In the genomic region with DNA sequence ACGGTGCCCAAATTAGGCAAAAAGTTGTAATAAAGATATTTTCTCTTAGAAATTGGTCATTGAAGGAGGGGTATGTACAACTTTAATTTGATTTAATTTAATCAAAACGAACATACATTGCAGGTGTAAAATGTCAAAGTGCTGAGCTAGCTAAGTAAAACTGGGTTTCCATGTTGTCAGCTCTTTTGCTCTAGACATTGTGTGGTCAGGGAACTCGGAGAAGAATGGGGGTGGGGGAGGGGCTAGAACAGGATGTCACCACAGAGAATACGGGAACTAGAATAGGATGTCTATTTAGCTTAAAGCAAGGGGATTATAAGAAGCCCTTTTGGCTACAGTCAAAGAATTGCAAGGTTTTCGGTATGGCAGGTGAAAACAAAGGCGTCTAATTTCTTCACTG, we compare ENCODE assay signal across 17 mouse cellular contexts. TPM values are rescaled to one million over a fixed set of nuclear protein-coding genes. Genes with fewer than 3 reads are reported as not detected.
DNase-seq lines count a peak whose midpoint lies in the region; ATAC-seq and TF ChIP-seq lines count a peak whose summit lies in the region.
"Had no signal": no experiment of that assay in that cellular context is flagged by ENCODE, and none has a peak within 500 bp of the region (broad histone marks: within the 10 kb centered on the region; RNA-seq: fewer than 3 reads in every experiment).

No protein-coding gene starts in this region.

- no peak for TF ChIP-seq CTCF in lung, postnatal 0 days (IDR thresholded peaks at IDR 0.05)
- no peak for TF ChIP-seq CTCF in lung, adult 2 months (IDR thresholded peaks at IDR 0.05; ENCODE audit: insufficient read depth, low read length)

- H3K36me3 ChIP-seq in lung, postnatal 0 days (ENCODE audit: insufficient read depth, low read length) = no peaks in the 10 kb centered on the region
- H3K36me3 ChIP-seq in hindbrain, embryonic 14.5 days (replicated peaks; ENCODE audit: control insufficient read depth, insufficient read depth) = no peaks in the 10 kb centered on the region
- H3K36me3 ChIP-seq: embryonic facial prominence, embryonic 15.5 days; limb, embryonic 12.5 days; stomach, embryonic 15.5 days had no signal

- no peaks in the 10 kb centered on the region for H3K4me1 ChIP-seq in lung, postnatal 0 days (ENCODE audit: insufficient read depth, low read depth, low read length)
- H3K4me1 ChIP-seq in lung, adult 2 months (ENCODE audit: control insufficient read depth, insufficient read depth, low read length) = peaks cover 2% of the 10 kb centered on the region; the same call in 1 of the 2 replicates
- H3K4me1 ChIP-seq in hindbrain, embryonic 14.5 days (replicated peaks; ENCODE audit: control insufficient read depth, insufficient read depth, low read length) = peaks cover 8% of the 10 kb centered on the region
- H3K4me1 ChIP-seq: embryonic facial prominence, embryonic 15.5 days had no signal

- H3K4me2 ChIP-seq in lung, postnatal 0 days (replicated peaks; ENCODE audit: low read depth, low read length) = no peak overlapping the region
- H3K4me2 ChIP-seq in hindbrain, embryonic 14.5 days (replicated peaks) = no peak overlapping the region
- H3K4me2 ChIP-seq: embryonic facial prominence, embryonic 15.5 days; limb, embryonic 12.5 days; stomach, embryonic 15.5 days had no signal

- H3K9ac ChIP-seq in lung, postnatal 0 days (replicated peaks; ENCODE audit: low read depth) = no peak overlapping the region
- no peak overlapping the region for H3K9ac ChIP-seq in hindbrain, embryonic 14.5 days
- H3K9ac ChIP-seq: embryonic facial prominence, embryonic 15.5 days; limb, embryonic 12.5 days; stomach, embryonic 15.5 days had no signal

- no peak overlapping the region for H3K27ac ChIP-seq in lung, postnatal 0 days (ENCODE audit: low read length)
- H3K27ac ChIP-seq in hindbrain, embryonic 14.5 days = peak overlapping the region; percentile 79; the same call in 1 of the 2 replicates
- H3K27ac ChIP-seq: embryonic facial prominence, embryonic 15.5 days; limb, embryonic 12.5 days; macrophage; stomach, embryonic 15.5 days had no signal

- peak; percentile 32 for DNase-seq in embryo, embryonic 10.5 days (ENCODE audit: low spot score)
- DNase-seq in embryo, embryonic 11 days = no peak
- peak; percentile 32 for DNase-seq in lung, postnatal 0 days (ENCODE audit: low spot score)
- no peak for DNase-seq in lung, adult 2 months
- DNase-seq in hindbrain, embryonic 14.5 days (ENCODE audit: low spot score) = no peak
- DNase-seq in telencephalon, adult 2 months (ENCODE audit: low read depth, low spot score) = peak; percentile 16
- no peak for DNase-seq in spleen, postnatal 14 days (ENCODE audit: low spot score in 2 of 2)
- no peak for DNase-seq in cerebellum, adult 11 months
- DNase-seq: adrenal gland, postnatal 10 days; cerebellum, adult 8-10 months; layer of hippocampus, adult 9-11 months had no signal

- no peaks in the 10 kb centered on the region for H3K27me3 ChIP-seq in lung, postnatal 0 days (replicated peaks; ENCODE audit: insufficient read depth, low read length)
- H3K27me3 ChIP-seq in hindbrain, embryonic 14.5 days (ENCODE audit: control insufficient read depth, insufficient read depth, low read length) = no peaks in the 10 kb centered on the region
- H3K27me3 ChIP-seq: embryonic facial prominence, embryonic 15.5 days; stomach, embryonic 15.5 days had no signal

- no peak for TF ChIP-seq POLR2A in lung, adult 2 months (IDR thresholded peaks at IDR 0.05; ENCODE audit: borderline replicate concordance, extremely low read depth, low read depth, low read length)

- H3K9me3 ChIP-seq in lung, postnatal 0 days (ENCODE audit: low read length) = no peaks in the 10 kb centered on the region
- no peaks in the 10 kb centered on the region for H3K9me3 ChIP-seq in hindbrain, embryonic 14.5 days (ENCODE audit: control insufficient read depth, low read length)
- H3K9me3 ChIP-seq: embryonic facial prominence, embryonic 15.5 days; limb, embryonic 12.5 days; stomach, embryonic 15.5 days had no signal

- ATAC-seq in lung, postnatal 0 days = peak; percentile 58
- no peak for ATAC-seq in hindbrain, embryonic 14.5 days (ENCODE audit: low FRiP score)
- ATAC-seq: intestine, postnatal 0 days had no signal

- no peak for TF ChIP-seq EP300 in lung, postnatal 0 days (IDR thresholded peaks at IDR 0.05)

- 61% methylated on average over 6 of the region's 6 CpGs for WGBS in lung, postnatal 0 days
- WGBS in lung, adult 2 months = 44% methylated on average over 6 of the region's 6 CpGs
- 60% methylated on average over 6 of the region's 6 CpGs for WGBS in hindbrain, embryonic 14.5 days

- H3K4me3 ChIP-seq in lung, postnatal 0 days (ENCODE audit: low read depth, low read length) = no peak overlapping the region
- H3K4me3 ChIP-seq in lung, adult 2 months (replicated peaks; ENCODE audit: extremely low read depth, low read depth, low read length) = no peak overlapping the region
- H3K4me3 ChIP-seq in hindbrain, embryonic 14.5 days (replicated peaks; ENCODE audit: low read length) = no peak overlapping the region
- H3K4me3 ChIP-seq: embryonic facial prominence, embryonic 15.5 days; limb, embryonic 12.5 days; myocyte; stomach, embryonic 15.5 days had no signal

RNA-seq across cellular contexts. Expression of gene Gm11077, which starts 38.2 kb away (rescaled TPM):
- polyA plus RNA-seq in lung, postnatal 0 days (2015; fragmentation: Nextera tagmentation; extraction: Ambion mirVana) = not detected in 2 replicates
- polyA plus RNA-seq in lung, adult 2 months (2012; rRNA removed) = not detected in 2 replicates
- polyA plus RNA-seq in hindbrain, embryonic 14.5 days (2014; fragmentation: Nextera tagmentation; extraction: Ambion mirVana) = not detected in 2 replicates
- polyA plus RNA-seq: embryonic facial prominence, embryonic 15.5 days; intestine, postnatal 0 days; limb, embryonic 12.5 days; macrophage; myocyte; stomach, embryonic 15.5 days had no signal

Comparison
In these comparisons a context has a peak if more than half of its experiments do, and no peak if none do; other contexts are left out.
1. DNase-seq: peak in embryo, embryonic 10.5 days (single experiment), lung, postnatal 0 days (single experiment) and telencephalon, adult 2 months (single experiment); none in embryo, embryonic 11 days (single experiment), lung, adult 2 months (single experiment), hindbrain, embryonic 14.5 days (single experiment), spleen, postnatal 14 days (0 of 2) and cerebellum, adult 11 months (single experiment).